Mouse (Mus musculus): ENCODE measurements around the gene Ndufa8. TPM values are rescaled to one million over a fixed set of nuclear protein-coding genes. Genes with fewer than 3 reads are reported as not detected.

The Ndufa8 gene
- polyA plus RNA-seq, 1 experiment from 2014 or later: 198 TPM

DNA sequence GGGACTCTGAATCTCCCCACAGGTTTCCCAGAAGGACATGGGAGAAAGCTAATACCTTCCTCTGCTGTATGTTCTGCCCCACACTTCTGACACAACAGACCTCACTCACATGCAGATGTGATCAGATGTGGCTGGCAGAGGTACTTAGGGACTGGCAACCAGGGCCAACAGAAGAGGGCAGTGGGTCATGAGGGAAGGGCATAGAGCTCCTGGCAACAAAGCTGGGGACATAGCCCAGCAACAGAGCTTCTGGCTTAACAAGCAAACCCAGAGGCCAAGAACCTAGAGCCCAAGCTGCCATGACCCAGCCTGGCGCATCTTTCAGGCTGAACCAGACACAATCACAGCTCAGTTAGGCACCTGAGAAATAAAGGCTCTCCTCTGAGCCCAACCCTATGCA, 35.8 kb upstream of the Ndufa8 start:
- no peaks in the 10 kb centered on the region for H3K4me1 ChIP-seq (replicated peaks; ENCODE audit: control insufficient read depth, insufficient read depth, low read length)
- no peak overlapping the region for H3K9ac ChIP-seq (ENCODE audit: low read depth, low read length)
- no peak overlapping the region for H3K27ac ChIP-seq (ENCODE audit: low read depth, low read length)
- no peak overlapping the region for H3K4me2 ChIP-seq (replicated peaks; ENCODE audit: low read depth, low read length)
- WGBS: 86% methylated on average over 1 of the region's 1 CpGs
- H3K9me3 ChIP-seq (ENCODE audit: control insufficient read depth, low read length): no peaks in the 10 kb centered on the region
- no peaks in the 10 kb centered on the region for H3K36me3 ChIP-seq (ENCODE audit: control insufficient read depth, insufficient read depth, low read length)
- ATAC-seq (ENCODE audit: low FRiP score) (no peak), DNase-seq (ENCODE audit: low spot score) (no peak)
- H3K4me3 ChIP-seq (ENCODE audit: low read depth, low read length): no peak overlapping the region
- peaks cover 12% of the 10 kb centered on the region for H3K27me3 ChIP-seq (ENCODE audit: control insufficient read depth, insufficient read depth, low read length)

DNA sequence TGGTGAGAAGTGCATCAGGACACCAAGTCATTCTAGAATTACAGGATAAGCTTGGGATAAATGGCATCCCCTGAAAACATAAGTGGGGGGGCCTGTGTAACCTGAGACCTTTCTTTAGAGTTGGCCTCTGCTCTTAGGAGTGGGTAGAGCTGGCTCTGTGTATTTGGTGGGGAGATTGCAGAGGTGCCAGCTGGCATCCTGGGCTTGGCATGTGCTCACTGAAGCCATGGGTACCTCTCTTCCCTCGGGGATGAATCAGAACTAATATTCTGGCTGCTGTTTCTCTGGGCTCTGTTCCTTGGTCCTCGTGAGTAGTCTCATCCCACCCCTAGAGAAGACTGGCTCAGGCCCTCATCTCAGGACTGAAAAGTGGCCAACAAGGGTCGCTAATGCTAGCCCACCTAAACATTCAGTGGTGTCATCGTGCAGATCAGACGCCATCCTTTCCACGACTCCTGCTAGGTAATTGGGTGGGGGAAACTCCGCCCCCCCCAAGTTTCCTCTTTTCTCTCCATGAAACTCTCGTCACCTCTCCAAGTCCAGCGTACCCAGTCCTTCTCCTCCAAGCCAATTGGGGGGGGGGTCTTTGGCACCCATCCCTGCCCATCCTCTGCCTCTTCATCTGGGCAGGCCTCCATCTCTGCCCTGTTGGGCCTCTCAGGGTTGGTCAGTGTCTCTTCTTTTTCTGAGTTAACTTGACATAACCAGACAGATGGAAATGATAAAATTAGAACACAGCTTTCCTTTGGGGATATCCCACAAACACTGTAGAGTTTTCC, 33.8 kb upstream of the Ndufa8 start:
- no peak for DNase-seq (ENCODE audit: low spot score)
- H3K9me3 ChIP-seq (ENCODE audit: control insufficient read depth, low read length): no peaks in the 10 kb centered on the region
- 0 out of 2 replicates have a peak, but pooled peaks cover 4% of the 10 kb centered on the region for H3K27me3 ChIP-seq (ENCODE audit: control insufficient read depth, insufficient read depth, low read length)
- no peak overlapping the region for H3K27ac ChIP-seq (ENCODE audit: low read depth, low read length)
- ATAC-seq (ENCODE audit: low FRiP score): no peak
- H3K4me2 ChIP-seq (replicated peaks; ENCODE audit: low read depth, low read length): no peak overlapping the region
- H3K4me1 ChIP-seq (replicated peaks; ENCODE audit: control insufficient read depth, insufficient read depth, low read length): no peaks in the 10 kb centered on the region
- no peaks in the 10 kb centered on the region for H3K36me3 ChIP-seq (ENCODE audit: control insufficient read depth, insufficient read depth, low read length)
- 88% methylated on average over 9 of the region's 9 CpGs for WGBS
- no peak overlapping the region for H3K9ac ChIP-seq (ENCODE audit: low read depth, low read length)
- no peak overlapping the region for H3K4me3 ChIP-seq (ENCODE audit: low read depth, low read length)

DNA sequence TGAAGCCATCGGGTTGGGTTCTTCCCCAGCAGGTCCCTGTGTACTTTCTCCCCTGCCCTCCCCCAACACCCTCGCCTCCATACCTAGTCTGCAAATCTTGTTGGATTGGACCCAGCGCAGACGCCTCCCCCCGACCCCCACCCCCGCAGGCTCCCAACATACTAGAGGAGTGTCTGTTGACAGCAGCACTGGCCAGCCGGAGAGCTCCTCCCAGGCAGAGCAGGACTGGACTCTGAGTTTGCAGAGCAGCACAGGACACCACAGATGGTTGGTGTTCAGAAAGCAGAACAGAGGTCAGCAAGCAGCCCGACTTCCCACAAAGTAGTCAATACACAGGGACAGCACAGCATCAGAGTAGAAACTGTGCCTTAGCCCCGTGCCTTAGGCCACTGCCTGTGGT, 32.2 kb upstream of the Ndufa8 start:
- H3K36me3 ChIP-seq (ENCODE audit: control insufficient read depth, insufficient read depth, low read length): no peaks in the 10 kb centered on the region
- no peak overlapping the region for H3K27ac ChIP-seq (ENCODE audit: low read depth, low read length)
- 33% methylated on average over 9 of the region's 9 CpGs for WGBS
- H3K4me1 ChIP-seq (replicated peaks; ENCODE audit: control insufficient read depth, insufficient read depth, low read length): no peaks in the 10 kb centered on the region
- no peaks in the 10 kb centered on the region for H3K27me3 ChIP-seq (ENCODE audit: control insufficient read depth, insufficient read depth, low read length)
- no peak overlapping the region for H3K9ac ChIP-seq (ENCODE audit: low read depth, low read length)
- ATAC-seq (ENCODE audit: low FRiP score) (no peak), DNase-seq (ENCODE audit: low spot score) (peak; percentile 9)
- no peaks in the 10 kb centered on the region for H3K9me3 ChIP-seq (ENCODE audit: control insufficient read depth, low read length)
- no peak overlapping the region for H3K4me3 ChIP-seq (ENCODE audit: low read depth, low read length)
- H3K4me2 ChIP-seq (replicated peaks; ENCODE audit: low read depth, low read length): no peak overlapping the region

DNA sequence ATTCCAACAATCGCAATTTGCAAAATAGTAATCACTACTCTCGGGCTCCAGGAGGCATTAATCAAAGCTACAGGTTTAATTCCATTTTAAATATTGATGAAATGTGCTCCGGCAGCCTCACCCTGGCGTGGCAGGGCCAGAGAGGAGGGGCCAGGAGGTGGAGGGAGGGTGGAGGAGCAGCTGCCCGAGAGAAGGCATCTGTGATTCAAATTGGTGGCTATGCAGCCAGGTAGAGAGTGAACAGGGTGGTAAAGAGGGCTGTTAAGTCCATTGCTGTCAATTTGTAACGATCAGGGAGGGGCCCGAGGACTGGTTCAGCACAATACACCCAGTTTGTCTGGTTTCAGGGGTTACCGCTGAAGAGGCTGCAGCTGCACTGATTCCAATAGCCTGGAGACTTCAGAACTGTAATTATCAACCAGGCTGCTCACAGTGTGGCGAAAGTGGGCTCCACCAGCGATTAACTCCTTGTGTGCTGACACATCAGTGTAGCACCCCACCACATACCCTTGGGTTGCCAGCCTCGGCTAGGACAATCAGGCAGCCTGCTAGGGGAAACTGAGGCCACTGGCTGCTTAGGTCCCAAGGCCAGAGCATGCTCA, 28.1 kb upstream of the Ndufa8 start:
- Histone ChIP-seq H3K27ac (ENCODE audit: low read depth, low read length) (0 out of 2 replicates have a peak overlapping the region, but pooled peaks have one; percentile 10), H3K9me3 (ENCODE audit: control insufficient read depth, low read length) (no peaks in the 10 kb centered on the region), H3K36me3 (ENCODE audit: control insufficient read depth, insufficient read depth, low read length) (no peaks in the 10 kb centered on the region), H3K27me3 (ENCODE audit: control insufficient read depth, insufficient read depth, low read length) (no peaks in the 10 kb centered on the region), H3K9ac (ENCODE audit: low read depth, low read length) (no peak overlapping the region), H3K4me3 (ENCODE audit: low read depth, low read length) (no peak overlapping the region), H3K4me1 (replicated peaks; ENCODE audit: control insufficient read depth, insufficient read depth, low read length) (no peaks in the 10 kb centered on the region), H3K4me2 (replicated peaks; ENCODE audit: low read depth, low read length) (peak overlapping the region; percentile 19)
- ATAC-seq (ENCODE audit: low FRiP score) (peak; percentile 72), DNase-seq (ENCODE audit: low spot score) (peak; percentile 25)
- 15% methylated on average over 11 of the region's 11 CpGs for WGBS

DNA sequence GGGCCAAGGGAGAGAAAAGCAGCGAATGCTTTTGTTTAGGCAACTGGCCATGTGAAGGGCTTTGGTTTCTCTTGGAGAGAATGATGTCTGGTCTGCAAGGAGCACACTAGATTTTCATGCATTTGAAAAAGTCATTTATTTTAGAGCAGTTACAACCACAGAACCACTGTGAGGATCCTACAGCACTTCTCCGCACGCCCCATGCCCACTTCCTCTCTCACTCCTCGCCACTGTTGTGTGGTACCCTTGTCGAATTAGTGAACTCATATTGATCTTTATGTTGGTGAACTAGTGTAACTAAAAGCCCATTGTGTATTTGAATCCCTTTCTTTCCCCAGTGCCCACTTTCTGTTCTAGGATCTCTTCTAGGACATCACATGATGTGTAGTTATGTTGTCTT, 26.0 kb upstream of the Ndufa8 start:
- no peak for DNase-seq (ENCODE audit: low spot score)

DNA sequence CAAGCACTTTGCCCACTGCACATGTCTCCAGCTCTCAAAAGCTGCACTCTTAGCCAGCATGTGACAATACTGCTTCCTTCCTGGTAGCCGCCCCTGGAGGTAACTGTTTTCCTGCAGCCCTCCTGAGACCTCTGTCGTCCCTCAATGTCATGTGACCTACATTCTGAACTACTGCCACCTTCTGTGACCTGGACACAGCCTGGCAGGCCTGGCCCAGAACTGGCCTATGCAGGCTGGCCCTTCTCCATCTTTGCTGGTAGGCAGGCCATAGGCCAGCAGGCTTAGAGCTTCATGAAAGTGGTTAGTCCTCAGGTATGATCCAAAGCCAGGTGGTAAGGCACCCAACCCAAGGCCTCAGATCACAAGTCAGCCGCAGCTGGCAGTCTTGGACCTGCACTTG, 24.6 kb upstream of the Ndufa8 start:
- H3K4me2 ChIP-seq (replicated peaks; ENCODE audit: low read depth, low read length): no peak overlapping the region
- no peak for DNase-seq (ENCODE audit: low spot score)
- no peaks in the 10 kb centered on the region for H3K27me3 ChIP-seq (ENCODE audit: control insufficient read depth, insufficient read depth, low read length)
- H3K9ac ChIP-seq (ENCODE audit: low read depth, low read length): no peak overlapping the region
- no peaks in the 10 kb centered on the region for H3K4me1 ChIP-seq (replicated peaks; ENCODE audit: control insufficient read depth, insufficient read depth, low read length)
- no peaks in the 10 kb centered on the region for H3K9me3 ChIP-seq (ENCODE audit: control insufficient read depth, low read length)
- no peak overlapping the region for H3K27ac ChIP-seq (ENCODE audit: low read depth, low read length)
- no peak overlapping the region for H3K4me3 ChIP-seq (ENCODE audit: low read depth, low read length)
- WGBS: 58% methylated on average over 3 of the region's 3 CpGs
- H3K36me3 ChIP-seq (ENCODE audit: control insufficient read depth, insufficient read depth, low read length): no peaks in the 10 kb centered on the region
- ATAC-seq (ENCODE audit: low FRiP score): no peak

More for the DNA sequence above, 26.0 kb upstream of the Ndufa8 start:
- no peaks in the 10 kb centered on the region for H3K4me1 ChIP-seq (replicated peaks; ENCODE audit: control insufficient read depth, insufficient read depth, low read length)
- no peaks in the 10 kb centered on the region for H3K9me3 ChIP-seq (ENCODE audit: control insufficient read depth, low read length)
- 87% methylated on average over 5 of the region's 5 CpGs for WGBS
- no peak overlapping the region for H3K4me2 ChIP-seq (replicated peaks; ENCODE audit: low read depth, low read length)
- H3K27me3 ChIP-seq (ENCODE audit: control insufficient read depth, insufficient read depth, low read length): no peaks in the 10 kb centered on the region
- no peak overlapping the region for H3K4me3 ChIP-seq (ENCODE audit: low read depth, low read length)
- ATAC-seq (ENCODE audit: low FRiP score): no peak
- no peaks in the 10 kb centered on the region for H3K36me3 ChIP-seq (ENCODE audit: control insufficient read depth, insufficient read depth, low read length)
- no peak overlapping the region for H3K27ac ChIP-seq (ENCODE audit: low read depth, low read length)
- H3K9ac ChIP-seq (ENCODE audit: low read depth, low read length): no peak overlapping the region

DNA sequence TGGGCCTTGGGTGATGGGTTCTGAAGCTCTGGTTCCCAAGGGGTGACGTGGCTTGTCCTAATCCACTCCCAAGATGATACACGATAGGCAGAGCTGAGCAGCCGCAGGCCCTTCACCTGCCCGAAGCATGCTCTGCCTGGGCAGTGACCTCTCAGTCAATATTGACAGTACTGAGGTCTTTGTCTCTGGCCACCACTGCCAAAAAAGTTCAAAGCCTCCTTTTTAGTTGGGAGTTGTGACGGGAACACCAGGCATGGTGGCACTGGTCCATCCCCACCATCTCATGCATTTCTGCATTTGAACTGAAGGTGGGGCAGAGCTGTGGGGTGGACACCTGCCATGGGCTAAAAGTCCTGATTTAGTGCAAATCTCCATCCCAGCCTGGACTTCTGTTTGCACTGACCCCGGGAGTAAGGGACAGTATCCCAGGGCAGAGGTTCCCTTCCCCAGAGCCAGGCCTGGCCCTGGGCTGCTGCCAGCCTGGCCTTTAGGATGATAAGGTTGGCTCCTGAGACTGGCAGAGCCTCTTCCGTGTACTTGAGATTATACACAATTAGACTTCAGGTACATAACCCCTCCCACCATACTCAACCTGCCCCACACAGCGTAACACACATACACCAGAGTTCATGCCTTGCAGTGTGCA, 22.6 kb upstream of the Ndufa8 start:
- ATAC-seq (ENCODE audit: low FRiP score): no peak; the same call in 1 of the 2 replicates
- WGBS: 83% methylated on average over 8 of the region's 8 CpGs

DNA sequence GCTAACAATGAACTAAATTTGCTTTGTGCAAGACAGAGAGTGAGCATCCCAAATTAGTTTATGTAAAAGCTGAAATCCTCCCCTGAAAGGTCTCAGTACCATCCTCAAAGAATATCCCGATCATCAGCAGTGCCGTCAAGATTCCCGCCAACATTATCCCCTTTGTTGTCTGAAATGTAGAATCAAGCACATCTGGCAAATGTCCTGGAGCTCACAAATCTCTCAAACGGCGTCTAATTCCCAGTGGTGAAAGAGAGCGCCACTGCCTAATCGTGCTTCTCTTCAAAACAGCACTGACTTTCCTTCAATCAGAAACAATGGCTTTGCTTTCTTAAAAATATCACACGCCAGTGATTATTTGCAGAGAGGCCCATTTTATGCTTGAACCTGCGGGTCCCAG, 17.9 kb upstream of the Ndufa8 start:
- no peaks in the 10 kb centered on the region for H3K27me3 ChIP-seq (ENCODE audit: control insufficient read depth, insufficient read depth, low read length)
- no peak overlapping the region for H3K4me2 ChIP-seq (replicated peaks; ENCODE audit: low read depth, low read length)
- no peak overlapping the region for H3K4me3 ChIP-seq (ENCODE audit: low read depth, low read length)
- no peaks in the 10 kb centered on the region for H3K36me3 ChIP-seq (ENCODE audit: control insufficient read depth, insufficient read depth, low read length)
- H3K4me1 ChIP-seq (replicated peaks; ENCODE audit: control insufficient read depth, insufficient read depth, low read length): no peaks in the 10 kb centered on the region
- WGBS: 65% methylated on average over 9 of the region's 9 CpGs
- no peaks in the 10 kb centered on the region for H3K9me3 ChIP-seq (ENCODE audit: control insufficient read depth, low read length)
- H3K9ac ChIP-seq (ENCODE audit: low read depth, low read length): no peak overlapping the region
- no peak for DNase-seq (ENCODE audit: low spot score)
- no peak overlapping the region for H3K27ac ChIP-seq (ENCODE audit: low read depth, low read length)
- no peak for ATAC-seq (ENCODE audit: low FRiP score)

More for the DNA sequence above, 22.6 kb upstream of the Ndufa8 start:
- no peak overlapping the region for H3K4me3 ChIP-seq (ENCODE audit: low read depth, low read length)
- H3K4me2 ChIP-seq (replicated peaks; ENCODE audit: low read depth, low read length): no peak overlapping the region
- no peak for DNase-seq (ENCODE audit: low spot score)
- no peak overlapping the region for H3K27ac ChIP-seq (ENCODE audit: low read depth, low read length)
- no peaks in the 10 kb centered on the region for H3K36me3 ChIP-seq (ENCODE audit: control insufficient read depth, insufficient read depth, low read length)
- no peaks in the 10 kb centered on the region for H3K27me3 ChIP-seq (ENCODE audit: control insufficient read depth, insufficient read depth, low read length)
- H3K4me1 ChIP-seq (replicated peaks; ENCODE audit: control insufficient read depth, insufficient read depth, low read length): no peaks in the 10 kb centered on the region
- H3K9me3 ChIP-seq (ENCODE audit: control insufficient read depth, low read length): no peaks in the 10 kb centered on the region
- no peak overlapping the region for H3K9ac ChIP-seq (ENCODE audit: low read depth, low read length)
